Mouse (Mus musculus) hindbrain, embryonic 12.5 days (tissue): ENCODE data around the gene Adamts9. TPM values are rescaled to one million over a fixed set of nuclear protein-coding genes. Genes with fewer than 3 reads are reported as not detected.

Experiments used
- ATAC-seq: fragments of 200-750 bp; cut with Nextera tagmentation; 2 replicates; pipeline ENCODE4 v1.8.0; 2017; ENCODE audit warnings: moderate TSS enrichment; ENCODE audit not compliant: low FRiP score
- H3K27ac ChIP-seq: fragments of 300-500 bp; sonication (generic); 2 replicates; pipeline ENCODE4 v1.5.1; 2016; ENCODE audit warnings: mild to moderate bottlenecking
- H3K27me3 ChIP-seq: fragments of 300-500 bp; sonication (generic); 2 replicates; pipeline ENCODE4 v1.6.1; 2016; ENCODE audit warnings: mild to moderate bottlenecking
- H3K36me3 ChIP-seq: fragments of 300-500 bp; sonication (generic); 2 replicates; pipeline ENCODE4 v1.6.1; 2016; ENCODE audit warnings: mild to moderate bottlenecking
- H3K4me1 ChIP-seq: fragments of 300-500 bp; sonication (generic); 2 replicates; pipeline ENCODE4 v1.6.1; 2016
- H3K4me2 ChIP-seq: fragments of 300-500 bp; sonication (generic); replicated peaks from 2 replicates; pipeline ENCODE4 v1.6.1; 2016; ENCODE audit warnings: mild to moderate bottlenecking
- H3K4me3 ChIP-seq: fragments of 300-500 bp; sonication (generic); 2 replicates; pipeline ENCODE4 v1.5.1; 2016; ENCODE audit warnings: mild to moderate bottlenecking
- H3K9ac ChIP-seq: fragments of 300-500 bp; sonication (generic); 2 replicates; pipeline ENCODE4 v1.6.1; 2016; ENCODE audit warnings: mild to moderate bottlenecking, moderate library complexity
- H3K9me3 ChIP-seq: fragments of 300-500 bp; sonication (generic); replicated peaks from 2 replicates; pipeline ENCODE4 v1.6.1; 2016; ENCODE audit warnings: mild to moderate bottlenecking
- WGBS: fragments of 180-500 bp; shearing (Covaris S2); methylation state at CpG from one replicate; pipeline ENCODE4 v1.1.7; 2016; 5-methylcytosine and 5-hydroxymethylcytosine counted together
- polyA plus RNA-seq: library from polyadenylated mRNA; unstranded; fragments of >200 nt; fragmentation: Nextera tagmentation; extraction: Ambion mirVana; gene quantifications from 2 replicates; pipeline ENCODE4 v1.2.1, GENCODE M21; 2016

Gene Adamts9
- polyA plus RNA-seq, 1 experiment from 2014 or later, result 4.5 TPM

DNA sequence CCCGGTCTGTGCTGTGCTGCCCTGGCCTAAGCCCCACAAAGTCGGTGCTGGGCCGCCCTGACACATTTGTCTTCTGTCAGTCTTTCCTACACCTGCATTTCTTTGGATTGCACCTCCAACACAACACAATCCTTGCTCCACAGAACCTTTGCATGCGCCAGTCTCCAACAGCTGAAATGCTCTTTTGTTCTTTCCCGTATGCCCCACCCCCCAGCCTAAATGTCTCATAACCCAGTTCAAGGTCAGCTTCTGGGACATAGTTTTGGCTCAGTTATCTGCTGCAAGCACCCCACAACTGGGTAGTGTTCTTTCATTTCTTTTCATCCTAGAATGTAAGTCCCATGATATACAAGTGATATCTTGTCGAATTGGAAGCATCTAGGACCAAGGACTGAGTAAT is 161.8 kb downstream of the Adamts9 start:
- H3K4me2 ChIP-seq, result no peak overlapping the region
- WGBS, result 86% methylated on average over 6 of the region's 6 CpGs
- ATAC-seq, result no peak

DNA sequence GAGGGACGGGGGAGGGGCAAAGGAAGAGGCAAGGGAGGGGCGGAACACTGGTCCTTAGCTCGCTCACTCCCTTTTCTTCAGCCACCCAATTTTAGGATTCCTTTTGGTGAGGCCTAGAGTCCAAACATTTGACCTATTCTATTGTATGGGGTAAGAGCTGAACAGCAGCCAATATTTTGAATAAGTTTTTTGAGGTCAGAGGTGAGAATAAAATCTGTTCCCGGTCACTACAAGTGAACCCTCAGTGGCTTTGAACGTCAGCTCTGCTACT is 163.4 kb downstream of the Adamts9 start:
- H3K9ac ChIP-seq, result no peak overlapping the region
- H3K36me3 ChIP-seq, result no peaks in the 10 kb centered on the region
- no peak for ATAC-seq
- H3K27me3 ChIP-seq, result no peaks in the 10 kb centered on the region
- no peaks in the 10 kb centered on the region for H3K4me1 ChIP-seq
- H3K27ac ChIP-seq, result no peak overlapping the region
- WGBS, result 51% methylated on average over 5 of the region's 5 CpGs
- H3K4me3 ChIP-seq, result no peak overlapping the region
- no peaks in the 10 kb centered on the region for H3K9me3 ChIP-seq
- H3K4me2 ChIP-seq, result no peak overlapping the region

More for the DNA sequence above, 161.8 kb downstream of the Adamts9 start:
- Histone ChIP-seq H3K9me3 (no peaks in the 10 kb centered on the region), H3K27ac (no peak overlapping the region), H3K9ac (no peak overlapping the region), H3K27me3 (peaks cover 11% of the 10 kb centered on the region), H3K4me1 (peaks cover 3% of the 10 kb centered on the region; the same call in 1 of the 2 replicates), H3K4me3 (no peak overlapping the region), H3K36me3 (no peaks in the 10 kb centered on the region)

DNA sequence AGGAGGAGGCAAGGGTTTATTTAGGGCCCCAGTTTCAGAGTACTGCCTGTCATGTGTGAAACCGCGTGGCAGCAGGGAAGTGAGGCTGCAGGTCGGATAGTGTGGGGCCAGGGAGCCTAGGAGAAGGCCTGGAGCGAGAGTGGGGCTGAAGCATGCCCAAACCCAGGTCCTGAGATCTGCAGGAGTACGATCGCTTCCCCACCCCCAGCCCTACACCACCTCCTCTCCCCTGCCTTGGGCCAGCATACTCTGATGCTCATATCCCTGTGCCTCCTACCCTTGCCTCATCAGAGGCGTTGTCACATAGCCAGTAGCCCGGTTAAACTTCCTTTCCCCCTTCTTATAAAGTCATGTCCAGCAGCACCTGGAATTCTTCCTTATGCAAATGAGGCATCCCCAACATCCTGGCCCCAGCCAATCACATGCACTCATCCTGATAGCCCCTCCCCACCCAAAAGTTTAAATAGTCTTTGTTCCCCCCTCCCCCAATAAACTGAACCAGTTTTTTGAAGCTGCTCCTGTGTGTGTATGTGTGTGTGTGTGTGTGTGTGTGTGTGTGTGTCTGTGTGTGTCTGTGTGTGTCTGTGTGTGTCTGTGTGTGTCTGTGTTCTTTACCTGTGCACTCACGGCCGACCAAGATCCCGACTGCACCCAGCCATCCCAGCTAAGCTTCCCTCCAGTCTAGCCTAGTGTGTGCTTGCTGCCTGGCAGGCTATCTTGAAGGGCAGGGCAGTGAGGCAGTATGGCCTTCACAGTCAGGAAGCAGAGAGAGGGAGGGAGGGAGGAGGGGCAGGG is 164.0 kb downstream of the Adamts9 start:
- Histone ChIP-seq H3K27me3 (no peaks in the 10 kb centered on the region), H3K36me3 (no peaks in the 10 kb centered on the region), H3K9me3 (no peaks in the 10 kb centered on the region), H3K4me2 (no peak overlapping the region), H3K27ac (no peak overlapping the region), H3K9ac (no peak overlapping the region), H3K4me3 (no peak overlapping the region), H3K4me1 (no peaks in the 10 kb centered on the region)
- WGBS, result 76% methylated on average over 11 of the region's 11 CpGs
- no peak for ATAC-seq

DNA sequence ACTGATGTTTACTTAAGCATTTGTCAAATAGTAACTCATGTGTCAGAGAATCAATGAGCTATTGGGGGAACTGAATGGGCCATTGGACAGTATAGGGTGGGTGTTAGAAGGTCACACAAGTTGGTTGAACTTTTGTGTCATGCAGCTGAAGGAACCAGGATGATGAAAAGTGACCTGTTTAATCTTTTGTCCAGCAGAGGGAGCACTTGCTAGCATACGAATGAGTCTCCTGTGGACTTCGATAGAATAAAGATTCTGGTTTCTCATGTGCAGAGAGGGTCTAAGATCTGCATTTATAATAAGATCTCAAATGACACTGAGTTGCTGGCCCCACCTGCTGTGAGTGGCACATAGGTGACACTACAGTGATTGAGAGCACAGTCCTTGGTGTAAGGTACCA is 166.9 kb downstream of the Adamts9 start:
- Histone ChIP-seq H3K4me2 (no peak overlapping the region), H3K27ac (no peak overlapping the region), H3K9me3 (no peaks in the 10 kb centered on the region), H3K27me3 (no peaks in the 10 kb centered on the region), H3K4me3 (no peak overlapping the region), H3K4me1 (no peaks in the 10 kb centered on the region), H3K9ac (no peak overlapping the region), H3K36me3 (no peaks in the 10 kb centered on the region)
- 26% methylated on average over 2 of the region's 2 CpGs for WGBS
- ATAC-seq, result no peak

DNA sequence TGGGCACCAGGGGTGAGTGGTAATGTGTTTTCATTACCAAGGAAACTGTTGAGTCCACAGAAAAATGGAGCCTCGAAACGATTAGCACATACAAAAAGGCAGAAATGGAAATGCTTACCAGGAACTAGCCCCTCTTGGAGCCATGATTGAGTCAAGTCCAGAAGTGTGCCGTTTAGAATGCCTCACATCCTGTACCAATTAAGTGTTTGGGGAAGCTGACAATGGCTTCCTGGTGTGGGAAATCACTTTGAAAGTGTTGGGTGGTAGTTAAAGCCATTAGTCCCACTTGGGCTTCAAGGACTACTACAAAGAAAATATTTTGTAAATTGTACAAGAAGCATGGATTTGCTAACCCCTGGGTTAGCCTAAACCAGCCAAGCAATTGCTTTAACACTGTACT is 180.9 kb downstream of the Adamts9 start:
- no peak for ATAC-seq
- Histone ChIP-seq H3K4me3 (no peak overlapping the region), H3K4me1 (no peaks in the 10 kb centered on the region), H3K9me3 (no peaks in the 10 kb centered on the region), H3K9ac (no peak overlapping the region), H3K4me2 (no peak overlapping the region), H3K36me3 (no peaks in the 10 kb centered on the region), H3K27me3 (no peaks in the 10 kb centered on the region; the same call in 1 of the 2 replicates), H3K27ac (no peak overlapping the region)
- 59% methylated on average over 3 of the region's 3 CpGs for WGBS

DNA sequence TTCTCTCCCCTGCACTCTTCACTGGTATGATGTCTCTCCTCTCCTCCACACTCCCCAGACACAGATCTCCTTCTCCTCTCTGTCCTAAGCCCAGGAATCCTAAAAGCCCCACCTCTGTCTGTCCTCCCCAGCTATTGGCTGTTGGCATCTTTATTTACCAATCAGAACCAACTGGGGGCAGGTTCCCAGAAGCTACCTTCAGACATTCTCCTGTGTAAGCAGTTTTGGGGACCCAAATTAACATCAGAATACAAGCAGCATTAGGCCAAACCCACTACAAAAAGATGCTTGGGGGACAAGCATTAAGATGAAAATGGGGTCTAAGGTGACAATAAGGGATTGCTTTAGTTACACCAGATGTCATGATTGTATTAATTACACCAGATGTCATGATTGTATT is 183.7 kb downstream of the Adamts9 start:
- no peaks in the 10 kb centered on the region for H3K36me3 ChIP-seq
- H3K27me3 ChIP-seq, result no peaks in the 10 kb centered on the region; the same call in 1 of the 2 replicates
- H3K4me3 ChIP-seq, result no peak overlapping the region
- no peak for ATAC-seq
- no peaks in the 10 kb centered on the region for H3K4me1 ChIP-seq
- H3K27ac ChIP-seq, result no peak overlapping the region
- no peaks in the 10 kb centered on the region for H3K9me3 ChIP-seq
- no peak overlapping the region for H3K4me2 ChIP-seq
- H3K9ac ChIP-seq, result no peak overlapping the region

DNA sequence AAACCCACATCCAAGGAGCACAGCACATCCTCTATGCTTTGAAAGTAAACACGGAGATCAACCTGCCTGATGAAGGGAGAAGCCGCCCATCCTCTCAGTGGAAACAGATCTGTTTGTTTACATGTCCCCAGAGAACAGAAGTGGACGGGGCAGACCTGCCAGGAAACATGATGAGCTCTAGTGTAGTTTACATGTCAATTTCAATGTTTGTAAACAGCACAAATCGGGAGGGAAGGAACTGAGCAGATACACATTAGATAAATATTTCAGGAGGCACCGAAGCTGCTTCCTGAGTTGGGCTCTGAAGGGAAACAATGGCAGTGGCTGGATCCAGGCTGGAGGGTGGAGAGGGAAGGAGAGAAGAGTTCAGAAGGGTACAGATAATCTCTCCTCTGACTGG is 187.5 kb downstream of the Adamts9 start:
- no peaks in the 10 kb centered on the region; the same call in 1 of the 2 replicates for H3K27me3 ChIP-seq
- 33% methylated on average over 5 of the region's 5 CpGs for WGBS
- H3K4me1 ChIP-seq, result no peaks in the 10 kb centered on the region
- ATAC-seq, result no peak
- no peak overlapping the region for H3K4me3 ChIP-seq
- no peaks in the 10 kb centered on the region for H3K9me3 ChIP-seq
- H3K4me2 ChIP-seq, result no peak overlapping the region
- H3K36me3 ChIP-seq, result no peaks in the 10 kb centered on the region
- H3K9ac ChIP-seq, result no peak overlapping the region
- H3K27ac ChIP-seq, result no peak overlapping the region

DNA sequence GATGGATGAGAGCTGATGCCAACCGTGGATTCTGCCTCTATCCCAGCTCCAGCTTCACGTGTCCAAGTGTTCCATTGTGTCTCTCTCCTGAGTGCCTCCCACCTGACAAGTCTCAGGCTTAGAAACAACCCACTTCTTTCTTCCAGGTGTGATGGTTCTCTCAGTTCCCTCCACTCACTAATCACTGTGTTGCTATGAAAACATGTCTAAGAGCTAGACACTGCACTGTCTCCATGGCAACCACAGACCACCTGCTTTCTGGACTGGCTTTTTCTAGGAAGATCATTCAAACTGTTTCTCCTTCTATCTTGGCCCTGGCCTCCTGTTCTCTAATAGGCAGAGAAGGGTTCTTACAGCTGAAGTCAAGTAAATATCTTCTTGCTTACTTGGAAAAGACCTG is 190.6 kb downstream of the Adamts9 start:
- Histone ChIP-seq H3K27me3 (no peaks in the 10 kb centered on the region), H3K27ac (no peak overlapping the region), H3K4me2 (no peak overlapping the region), H3K4me1 (no peaks in the 10 kb centered on the region), H3K36me3 (no peaks in the 10 kb centered on the region), H3K4me3 (no peak overlapping the region), H3K9me3 (no peaks in the 10 kb centered on the region), H3K9ac (no peak overlapping the region)
- 86% methylated on average over 2 of the region's 2 CpGs for WGBS
- ATAC-seq, result no peak

DNA sequence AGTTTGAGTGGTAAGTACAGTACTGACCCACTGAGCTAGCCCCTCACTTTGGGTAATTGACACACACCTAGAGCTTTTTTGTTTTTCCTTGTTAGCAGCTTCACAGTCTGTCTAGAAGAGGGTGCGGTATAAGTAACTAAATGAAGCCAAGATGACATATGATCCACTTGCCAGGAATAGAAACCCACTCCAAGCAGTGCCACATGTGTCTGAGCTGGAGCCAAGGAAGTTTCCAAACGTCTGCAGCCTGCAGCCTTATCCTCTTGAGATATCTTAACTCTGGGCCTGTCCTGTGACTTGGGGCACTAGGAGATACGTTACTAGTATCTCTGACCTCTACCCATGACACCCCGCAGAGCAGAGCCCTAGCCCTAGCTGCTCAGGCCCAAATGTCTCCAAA is 193.9 kb downstream of the Adamts9 start:
- Histone ChIP-seq H3K9ac (no peak overlapping the region), H3K4me1 (no peaks in the 10 kb centered on the region), H3K27me3 (no peaks in the 10 kb centered on the region), H3K27ac (no peak overlapping the region), H3K4me2 (no peak overlapping the region), H3K4me3 (no peak overlapping the region), H3K36me3 (no peaks in the 10 kb centered on the region), H3K9me3 (no peaks in the 10 kb centered on the region)
- 61% methylated on average over 4 of the region's 4 CpGs for WGBS
- no peak for ATAC-seq

DNA sequence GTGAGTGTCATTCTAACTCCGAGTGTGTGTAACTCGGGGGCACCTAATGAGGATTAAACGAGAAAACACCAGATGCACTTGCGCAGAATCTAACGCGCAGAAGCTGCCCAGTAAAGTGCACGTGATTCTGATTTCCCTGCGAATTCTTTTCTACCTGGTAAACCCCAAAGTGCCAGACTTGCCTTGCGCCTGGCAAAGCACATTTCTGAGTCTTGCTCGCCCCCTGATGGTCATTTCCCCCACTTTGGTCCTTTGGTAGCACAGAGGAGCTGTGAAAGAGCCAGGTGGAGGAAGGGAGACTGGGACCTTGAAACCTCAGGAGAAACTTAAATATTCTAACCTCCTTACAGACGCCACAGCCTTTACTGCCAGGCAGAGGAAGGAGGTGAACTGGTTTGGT is 199.7 kb downstream of the Adamts9 start:
- no peaks in the 10 kb centered on the region for H3K27me3 ChIP-seq
- peaks cover 6% of the 10 kb centered on the region; the same call in 1 of the 2 replicates for H3K4me1 ChIP-seq
- 0 out of 2 replicates have a peak, but pooled peaks have one; percentile 35 for ATAC-seq
- WGBS, result 11% methylated on average over 11 of the region's 11 CpGs
- H3K27ac ChIP-seq, result no peak overlapping the region
- H3K4me3 ChIP-seq, result no peak overlapping the region
- H3K4me2 ChIP-seq, result peak overlapping the region; percentile 25
- H3K9me3 ChIP-seq, result no peaks in the 10 kb centered on the region
- H3K9ac ChIP-seq, result no peak overlapping the region
- H3K36me3 ChIP-seq, result no peaks in the 10 kb centered on the region

DNA sequence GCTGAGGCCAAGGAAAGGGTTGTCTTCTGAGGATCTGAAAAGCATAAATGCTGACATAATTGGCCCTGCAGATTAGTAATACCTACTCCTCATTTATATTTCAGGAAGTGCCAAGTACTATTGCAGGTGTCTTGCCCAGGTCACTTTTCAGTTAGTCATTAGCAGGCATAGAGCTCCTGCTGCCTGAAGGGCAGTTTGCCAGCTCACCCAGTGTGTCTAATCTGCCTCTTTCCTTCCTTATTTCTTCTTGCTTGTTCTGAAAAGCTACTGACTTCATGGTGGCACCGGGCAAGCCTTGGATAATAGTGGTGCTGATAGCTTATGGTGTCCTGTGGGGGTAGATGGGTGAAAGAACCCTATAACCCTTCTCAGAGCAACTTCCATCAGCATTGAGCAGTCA is 206.2 kb downstream of the Adamts9 start:
- H3K27me3 ChIP-seq, result no peaks in the 10 kb centered on the region
- no peak overlapping the region for H3K4me2 ChIP-seq
- no peak overlapping the region for H3K27ac ChIP-seq
- H3K4me1 ChIP-seq, result peaks cover 3% of the 10 kb centered on the region; the same call in 1 of the 2 replicates
- WGBS, result 80% methylated on average over 1 of the region's 1 CpGs
- no peak overlapping the region for H3K4me3 ChIP-seq
- peaks cover 5% of the 10 kb centered on the region; the same call in 1 of the 2 replicates for H3K9me3 ChIP-seq
- no peaks in the 10 kb centered on the region for H3K36me3 ChIP-seq
- ATAC-seq, result no peak
- no peak overlapping the region for H3K9ac ChIP-seq

DNA sequence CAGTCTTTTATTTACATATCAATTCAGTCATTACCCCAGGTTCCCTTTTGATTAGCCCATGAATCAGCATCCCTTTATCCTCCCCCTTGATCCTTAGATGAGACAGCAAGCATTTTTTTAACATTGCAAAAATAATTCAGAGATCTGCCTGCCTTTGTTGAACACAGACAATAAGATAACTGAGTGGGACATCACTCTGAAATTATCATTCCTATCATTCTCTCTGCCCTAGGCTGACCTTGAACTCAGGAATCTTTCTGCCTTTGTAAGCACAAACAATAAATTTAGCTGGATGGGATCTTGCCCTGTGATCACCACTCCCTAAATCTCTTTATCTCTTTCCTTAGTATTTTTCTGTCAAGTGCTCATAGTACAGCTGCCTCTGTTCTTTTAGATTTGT is 209.6 kb downstream of the Adamts9 start:
- H3K4me2 ChIP-seq, result no peak overlapping the region
- no peak for ATAC-seq
- no peak overlapping the region for H3K27ac ChIP-seq
- H3K27me3 ChIP-seq, result no peaks in the 10 kb centered on the region
- no peak overlapping the region for H3K9ac ChIP-seq
- H3K4me1 ChIP-seq, result 0 out of 2 replicates have a peak, but pooled peaks cover 2% of the 10 kb centered on the region
- H3K9me3 ChIP-seq, result peaks cover 5% of the 10 kb centered on the region; the same call in 1 of the 2 replicates
- no peaks in the 10 kb centered on the region for H3K36me3 ChIP-seq
- no peak overlapping the region for H3K4me3 ChIP-seq

DNA sequence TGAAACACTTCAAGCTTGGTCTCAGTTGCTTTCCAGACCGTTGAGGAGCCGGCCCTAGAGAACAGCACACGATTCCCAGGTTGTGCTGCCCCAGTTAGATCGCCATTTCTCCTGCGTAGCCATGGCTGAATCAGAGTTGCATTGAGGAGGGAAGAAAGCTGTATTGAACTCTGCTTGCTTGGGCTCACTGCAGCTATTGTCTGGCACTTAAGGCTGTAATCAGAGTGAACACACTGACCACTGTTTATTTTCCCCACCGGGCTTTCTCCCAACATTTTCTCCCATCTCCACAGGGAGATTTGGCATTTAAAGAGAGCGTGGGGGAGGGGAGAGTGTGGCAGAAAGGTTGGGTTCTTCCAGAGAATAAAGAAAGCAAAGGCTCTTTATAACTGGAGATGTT is 214.8 kb downstream of the Adamts9 start:
- WGBS, result 40% methylated on average over 7 of the region's 7 CpGs
- no peaks in the 10 kb centered on the region for H3K36me3 ChIP-seq
- 0 out of 2 replicates have a peak overlapping the region, but pooled peaks have one; percentile 32 for H3K27ac ChIP-seq
- ATAC-seq, result peak; percentile 26; the same call in 1 of the 2 replicates
- H3K9me3 ChIP-seq, result no peaks in the 10 kb centered on the region
- H3K4me2 ChIP-seq, result peak overlapping the region; percentile 18; the same call in 1 of the 2 replicates
- H3K4me3 ChIP-seq, result no peak overlapping the region
- peaks cover 21% of the 10 kb centered on the region for H3K4me1 ChIP-seq
- no peaks in the 10 kb centered on the region for H3K27me3 ChIP-seq
- no peak overlapping the region for H3K9ac ChIP-seq
